Mouse (Mus musculus): Measurements from ENCODE around the gene Bach2. TPM values are rescaled to one million over a fixed set of nuclear protein-coding genes. Genes with fewer than 3 reads are reported as not detected.

The Bach2 gene
- polyA plus RNA-seq, 1 experiment: 18.7 TPM

- no peak overlapping the region for H3K27ac ChIP-seq (ENCODE audit: insufficient read depth, low read length)
- TF ChIP-seq POLR2A (IDR thresholded peaks at IDR 0.05; ENCODE audit: insufficient read depth, low read length) (no peak), CTCF (IDR thresholded peaks at IDR 0.05; ENCODE audit: low read depth, low read length) (no peak), EP300 (IDR thresholded peaks at IDR 0.05; ENCODE audit: insufficient read depth, low read depth, low read length) (no peak)
- H3K36me3 ChIP-seq (ENCODE audit: control insufficient read depth, insufficient read depth, low read length, poor library complexity, severe bottlenecking): no peaks in the 10 kb centered on the region
- no peaks in the 10 kb centered on the region for H3K27me3 ChIP-seq (ENCODE audit: control insufficient read depth, insufficient read depth, low read length, poor library complexity, severe bottlenecking)
- H3K4me1 ChIP-seq (ENCODE audit: control insufficient read depth, insufficient read depth, low read length): peaks cover 1% of the 10 kb centered on the region
- H3K9ac ChIP-seq (ENCODE audit: low read depth, poor library complexity, severe bottlenecking): no peak overlapping the region
- no peak overlapping the region for H3K4me3 ChIP-seq (ENCODE audit: low read depth, low read length)
- H3K9me3 ChIP-seq (replicated peaks; ENCODE audit: control insufficient read depth, insufficient read depth, low read length, poor library complexity, severe bottlenecking): no peaks in the 10 kb centered on the region
Observed at GRCm38 (mm10) chr4:32386346-32386745, 147.7 kb downstream of the Bach2 start.

- no peaks in the 10 kb centered on the region for H3K36me3 ChIP-seq (ENCODE audit: control insufficient read depth, insufficient read depth, low read length, poor library complexity, severe bottlenecking)
- no peak overlapping the region for H3K4me3 ChIP-seq (ENCODE audit: low read depth, low read length)
- no peak overlapping the region for H3K9ac ChIP-seq (ENCODE audit: low read depth, poor library complexity, severe bottlenecking)
- H3K9me3 ChIP-seq (replicated peaks; ENCODE audit: control insufficient read depth, insufficient read depth, low read length, poor library complexity, severe bottlenecking): no peaks in the 10 kb centered on the region
- no peak overlapping the region for H3K27ac ChIP-seq (ENCODE audit: insufficient read depth, low read length)
- H3K27me3 ChIP-seq (ENCODE audit: control insufficient read depth, insufficient read depth, low read length, poor library complexity, severe bottlenecking): no peaks in the 10 kb centered on the region
- TF ChIP-seq EP300 (IDR thresholded peaks at IDR 0.05; ENCODE audit: insufficient read depth, low read depth, low read length): no peak
- no peak for TF ChIP-seq CTCF (IDR thresholded peaks at IDR 0.05; ENCODE audit: low read depth, low read length)
- no peak for TF ChIP-seq POLR2A (IDR thresholded peaks at IDR 0.05; ENCODE audit: insufficient read depth, low read length)
- H3K4me1 ChIP-seq (ENCODE audit: control insufficient read depth, insufficient read depth, low read length): peaks cover 1% of the 10 kb centered on the region
Observed at GRCm38 (mm10) chr4:32386931-32387330, 148.3 kb downstream of the Bach2 start.

GRCm38 (mm10) chr4:32387479-32388240 is 149.1 kb downstream of the Bach2 start:
- TF ChIP-seq POLR2A (IDR thresholded peaks at IDR 0.05; ENCODE audit: insufficient read depth, low read length) (no peak), EP300 (IDR thresholded peaks at IDR 0.05; ENCODE audit: insufficient read depth, low read depth, low read length) (no peak), CTCF (IDR thresholded peaks at IDR 0.05; ENCODE audit: low read depth, low read length) (no peak)
- Histone ChIP-seq H3K9me3 (replicated peaks; ENCODE audit: control insufficient read depth, insufficient read depth, low read length, poor library complexity, severe bottlenecking) (no peaks in the 10 kb centered on the region), H3K36me3 (ENCODE audit: control insufficient read depth, insufficient read depth, low read length, poor library complexity, severe bottlenecking) (no peaks in the 10 kb centered on the region), H3K27me3 (ENCODE audit: control insufficient read depth, insufficient read depth, low read length, poor library complexity, severe bottlenecking) (no peaks in the 10 kb centered on the region), H3K27ac (ENCODE audit: insufficient read depth, low read length) (no peak overlapping the region), H3K9ac (ENCODE audit: low read depth, poor library complexity, severe bottlenecking) (no peak overlapping the region), H3K4me1 (ENCODE audit: control insufficient read depth, insufficient read depth, low read length) (peaks cover 1% of the 10 kb centered on the region), H3K4me3 (ENCODE audit: low read depth, low read length) (no peak overlapping the region)

GRCm38 (mm10) chr4:32388564-32388963 is 150.0 kb downstream of the Bach2 start:
- Histone ChIP-seq H3K9me3 (replicated peaks; ENCODE audit: control insufficient read depth, insufficient read depth, low read length, poor library complexity, severe bottlenecking) (no peaks in the 10 kb centered on the region), H3K27me3 (ENCODE audit: control insufficient read depth, insufficient read depth, low read length, poor library complexity, severe bottlenecking) (no peaks in the 10 kb centered on the region), H3K9ac (ENCODE audit: low read depth, poor library complexity, severe bottlenecking) (no peak overlapping the region), H3K4me3 (ENCODE audit: low read depth, low read length) (no peak overlapping the region), H3K4me1 (ENCODE audit: control insufficient read depth, insufficient read depth, low read length) (peaks cover 1% of the 10 kb centered on the region), H3K36me3 (ENCODE audit: control insufficient read depth, insufficient read depth, low read length, poor library complexity, severe bottlenecking) (no peaks in the 10 kb centered on the region), H3K27ac (ENCODE audit: insufficient read depth, low read length) (no peak overlapping the region)
- no peak for TF ChIP-seq EP300 (IDR thresholded peaks at IDR 0.05; ENCODE audit: insufficient read depth, low read depth, low read length)
- no peak for TF ChIP-seq POLR2A (IDR thresholded peaks at IDR 0.05; ENCODE audit: insufficient read depth, low read length)
- TF ChIP-seq CTCF (IDR thresholded peaks at IDR 0.05; ENCODE audit: low read depth, low read length): no peak

GRCm38 (mm10) chr4:32389107-32389800 is 150.7 kb downstream of the Bach2 start:
- Histone ChIP-seq H3K4me3 (ENCODE audit: low read depth, low read length) (no peak overlapping the region), H3K9ac (ENCODE audit: low read depth, poor library complexity, severe bottlenecking) (no peak overlapping the region), H3K27ac (ENCODE audit: insufficient read depth, low read length) (no peak overlapping the region), H3K9me3 (replicated peaks; ENCODE audit: control insufficient read depth, insufficient read depth, low read length, poor library complexity, severe bottlenecking) (no peaks in the 10 kb centered on the region), H3K27me3 (ENCODE audit: control insufficient read depth, insufficient read depth, low read length, poor library complexity, severe bottlenecking) (no peaks in the 10 kb centered on the region), H3K36me3 (ENCODE audit: control insufficient read depth, insufficient read depth, low read length, poor library complexity, severe bottlenecking) (no peaks in the 10 kb centered on the region), H3K4me1 (ENCODE audit: control insufficient read depth, insufficient read depth, low read length) (peaks cover 1% of the 10 kb centered on the region)
- TF ChIP-seq CTCF (IDR thresholded peaks at IDR 0.05; ENCODE audit: low read depth, low read length): no peak
- no peak for TF ChIP-seq POLR2A (IDR thresholded peaks at IDR 0.05; ENCODE audit: insufficient read depth, low read length)
- TF ChIP-seq EP300 (IDR thresholded peaks at IDR 0.05; ENCODE audit: insufficient read depth, low read depth, low read length): no peak

GRCm38 (mm10) chr4:32391260-32391659 is 152.7 kb downstream of the Bach2 start:
- TF ChIP-seq EP300 (IDR thresholded peaks at IDR 0.05; ENCODE audit: insufficient read depth, low read depth, low read length) (no peak), POLR2A (IDR thresholded peaks at IDR 0.05; ENCODE audit: insufficient read depth, low read length) (no peak), CTCF (IDR thresholded peaks at IDR 0.05; ENCODE audit: low read depth, low read length) (no peak)
- H3K27ac ChIP-seq (ENCODE audit: insufficient read depth, low read length): no peak overlapping the region
- no peaks in the 10 kb centered on the region for H3K27me3 ChIP-seq (ENCODE audit: control insufficient read depth, insufficient read depth, low read length, poor library complexity, severe bottlenecking)
- no peaks in the 10 kb centered on the region for H3K36me3 ChIP-seq (ENCODE audit: control insufficient read depth, insufficient read depth, low read length, poor library complexity, severe bottlenecking)
- no peak overlapping the region for H3K4me3 ChIP-seq (ENCODE audit: low read depth, low read length)
- H3K4me1 ChIP-seq (ENCODE audit: control insufficient read depth, insufficient read depth, low read length): peaks cover under 1% of the 10 kb centered on the region
- no peak overlapping the region for H3K9ac ChIP-seq (ENCODE audit: low read depth, poor library complexity, severe bottlenecking)
- no peaks in the 10 kb centered on the region for H3K9me3 ChIP-seq (replicated peaks; ENCODE audit: control insufficient read depth, insufficient read depth, low read length, poor library complexity, severe bottlenecking)
